Mouse (Mus musculus): Measurements from ENCODE around the gene Npc2.
A peak's percentile ranks its signal among the peaks of the same experiment; 100 is the strongest.

GRCm38 (mm10) chr12:84813773-84814172 is 40.8 kb upstream of the Npc2 start:
- TF ChIP-seq CTCF (IDR thresholded peaks at IDR 0.05; ENCODE audit: low read depth) (peak; percentile 29), EP300 (IDR thresholded peaks at IDR 0.05; ENCODE audit: low read depth) (no peak)

All from heart, postnatal 0 days (tissue).